Mouse (Mus musculus) heart, adult 2 months (tissue): ENCODE data around the gene Fgfr2.

Source experiments
- CTCF ChIP-seq: fragments of 200-600 bp; IDR thresholded peaks from 2 replicates; pipeline ENCODE4 v1.8.1; 2022; ENCODE audit warnings: antibody characterized with exemption, mild to moderate bottlenecking, moderate library complexity
- POLR2A ChIP-seq: fragments of 200-500 bp; IDR thresholded peaks from 2 replicates; pipeline ENCODE4 v1.6.1; 2011; ENCODE audit warnings: mild to moderate bottlenecking, low read depth, low read length, control low read depth; ENCODE audit not compliant: insufficient read depth

DNA sequence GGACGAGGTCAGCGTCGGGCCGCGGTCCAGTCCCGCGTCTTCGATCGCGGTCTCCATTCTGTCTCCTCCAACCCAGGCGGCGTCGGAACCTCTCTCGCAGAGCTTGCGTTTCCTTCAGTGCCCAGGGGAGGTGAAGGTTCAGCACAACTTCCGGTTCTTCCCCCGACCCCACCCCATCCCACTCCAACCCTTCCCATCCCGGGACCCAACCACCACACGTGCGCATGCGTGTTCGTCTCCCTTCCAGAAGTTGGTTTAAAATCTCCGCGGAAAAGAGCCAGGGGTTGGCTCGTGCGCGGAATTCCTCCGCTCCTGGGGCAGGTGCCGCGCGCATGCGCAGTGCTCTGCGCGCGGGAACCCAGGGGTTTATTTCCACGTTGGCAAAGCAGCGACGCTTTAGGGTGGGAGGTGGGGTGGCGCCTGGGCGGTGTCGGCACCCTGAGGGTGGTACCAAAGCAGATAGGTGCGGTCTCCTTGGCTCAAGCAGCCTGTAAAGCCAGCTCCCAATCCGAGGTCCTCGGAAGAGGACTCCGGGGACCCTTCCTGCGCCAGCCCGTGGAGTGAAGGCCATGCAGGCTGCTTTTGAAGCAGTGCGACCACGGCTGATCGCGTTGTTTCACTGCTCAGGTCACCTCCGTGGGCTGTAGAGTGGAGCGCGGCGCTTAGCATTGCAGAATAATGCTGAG is 1760.4 kb downstream of the Fgfr2 start, which contains the start of gene 2310057M21Rik:
- TF ChIP-seq CTCF (no peak), POLR2A (peak; percentile 66)
